Mouse (Mus musculus): ENCODE data around the gene Krt90. TPM values are rescaled to one million over a fixed set of nuclear protein-coding genes. Genes with fewer than 3 reads are reported as not detected.
"Not testable (repeated sequence)": the region's sequence is repeated elsewhere in the genome, so short reads cannot be mapped to it uniquely, and the experiment has no call there.

Krt90 gene
- polyA plus RNA-seq, 1 experiment from 2014 or later, result not detected

DNA sequence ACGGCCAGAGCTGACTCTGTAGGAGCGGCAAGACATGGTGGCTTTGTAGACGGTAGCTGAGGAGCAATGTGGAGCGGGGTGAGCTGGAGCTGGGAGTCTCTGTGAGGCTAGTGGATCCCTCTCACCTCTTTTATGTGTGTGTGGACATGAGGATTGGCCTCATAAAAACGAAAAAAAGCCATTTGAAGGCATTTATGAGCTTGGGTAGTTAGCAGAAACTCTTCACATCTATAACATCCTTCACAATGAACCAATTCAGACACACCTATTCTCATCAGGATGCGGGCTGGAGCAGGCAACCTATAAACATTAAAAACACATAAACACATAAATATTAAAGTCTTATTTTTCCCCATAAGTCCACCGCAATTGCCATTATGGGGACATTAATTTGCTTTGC is 30.0 kb downstream of the Krt90 start, which contains the start of gene Krt84:
Krt84 (minus strand) TSS at position 101 of the 400 bp plus-strand sequence.
- Histone ChIP-seq H3K27ac (no peak within 1 kb of the TSS), H3K27me3 (ENCODE audit: insufficient read depth, low read length) (no peaks in the 10 kb centered on the region), H3K4me1 (replicated peaks; ENCODE audit: insufficient read depth, low read length) (no peaks in the 10 kb centered on the region; the same call in 1 of the 2 replicates), H3K9ac (ENCODE audit: low read depth, low read length) (no peak within 1 kb of the TSS), H3K9me3 (replicated peaks; ENCODE audit: low read length) (no peaks in the 10 kb centered on the region), H3K4me2 (ENCODE audit: low read length) (no peak within 1 kb of the TSS), H3K4me3 (replicated peaks; ENCODE audit: low read depth, low read length) (no peak within 1 kb of the TSS), H3K36me3 (ENCODE audit: insufficient read depth, low read length) (no peaks in the 10 kb centered on the region)
- DNase-seq (ENCODE audit: low spot score) (no peak), ATAC-seq (replicated peaks; ENCODE audit: low FRiP score, low read depth) (no peak)
- 60% methylated on average over 7 of the region's 7 CpGs for WGBS
- no peak for TF ChIP-seq CTCF (IDR thresholded peaks at IDR 0.05; ENCODE audit: low read depth)

DNA sequence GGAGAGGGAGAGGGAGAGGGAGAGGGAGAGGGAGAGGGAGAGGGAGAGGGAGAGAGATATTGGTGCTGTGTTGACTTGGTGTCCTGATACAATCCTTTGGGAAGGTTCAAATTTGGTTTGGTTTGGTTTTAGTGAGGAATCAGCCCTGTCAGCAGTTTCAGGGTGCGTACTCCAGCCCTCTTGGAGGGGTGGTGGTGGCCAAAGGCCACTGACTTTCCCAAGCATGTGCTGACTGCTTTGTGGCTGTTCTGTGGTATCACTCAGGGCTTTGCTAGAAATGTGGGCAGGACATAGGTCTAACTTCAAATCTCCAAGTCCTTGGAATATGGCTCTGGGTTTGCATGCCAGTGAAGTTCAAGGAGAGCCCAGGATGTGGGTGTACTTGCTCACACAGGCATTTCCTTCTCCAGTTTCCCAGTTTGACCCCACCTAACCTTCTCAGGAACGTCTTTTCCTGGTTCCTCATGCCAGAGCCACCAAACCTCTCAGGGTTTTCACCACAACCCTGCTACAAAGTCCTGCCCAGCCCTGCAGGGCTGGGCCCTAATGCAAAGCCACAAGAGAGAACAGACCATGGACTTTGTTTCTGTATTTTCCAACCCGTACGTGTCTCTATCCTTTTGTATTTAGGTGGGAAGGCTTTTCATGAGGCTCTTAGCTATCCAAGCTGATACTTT is 40.1 kb downstream of the Krt90 start:
- no peak for DNase-seq (ENCODE audit: low spot score)
- H3K27ac ChIP-seq, result no peak overlapping the region
- H3K27me3 ChIP-seq (ENCODE audit: insufficient read depth, low read length), result no peaks in the 10 kb centered on the region; the same call in 1 of the 2 replicates
- no peak for TF ChIP-seq CTCF (IDR thresholded peaks at IDR 0.05; ENCODE audit: low read depth)
- WGBS, result 58% methylated on average over 4 of the region's 4 CpGs
- no peak overlapping the region for H3K9ac ChIP-seq (ENCODE audit: low read depth, low read length)
- no peak overlapping the region for H3K4me3 ChIP-seq (replicated peaks; ENCODE audit: low read depth, low read length)
- no peaks in the 10 kb centered on the region for H3K4me1 ChIP-seq (replicated peaks; ENCODE audit: insufficient read depth, low read length)
- ATAC-seq (replicated peaks; ENCODE audit: low FRiP score, low read depth), result no peak
- no peaks in the 10 kb centered on the region for H3K36me3 ChIP-seq (ENCODE audit: insufficient read depth, low read length)
- H3K4me2 ChIP-seq (ENCODE audit: low read length), result no peak overlapping the region
- no peaks in the 10 kb centered on the region for H3K9me3 ChIP-seq (replicated peaks; ENCODE audit: low read length)

DNA sequence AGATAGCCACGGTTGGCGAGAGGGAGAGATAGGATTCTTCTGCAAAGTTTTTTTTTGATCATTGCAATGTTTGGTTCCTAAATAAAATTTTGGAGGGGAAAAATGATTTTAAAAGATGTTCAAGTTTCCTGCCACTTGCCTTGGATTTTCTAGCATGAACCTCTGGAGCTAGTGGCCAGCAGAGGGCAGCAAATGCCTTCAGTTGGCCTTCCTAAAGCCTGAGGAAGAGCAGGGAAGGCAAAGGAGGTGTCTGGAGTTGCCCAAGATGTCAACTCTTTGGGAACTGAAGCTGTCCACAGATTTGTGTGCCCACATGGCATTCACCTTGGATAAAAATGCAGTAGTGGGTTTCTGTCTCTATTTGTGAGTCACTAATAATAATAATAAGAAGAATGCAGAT is 43.0 kb downstream of the Krt90 start:
- Histone ChIP-seq H3K4me1 (replicated peaks; ENCODE audit: insufficient read depth, low read length) (no peaks in the 10 kb centered on the region), H3K9ac (ENCODE audit: low read depth, low read length) (no peak overlapping the region), H3K36me3 (ENCODE audit: insufficient read depth, low read length) (no peaks in the 10 kb centered on the region), H3K4me3 (replicated peaks; ENCODE audit: low read depth, low read length) (no peak overlapping the region), H3K27ac (no peak overlapping the region), H3K4me2 (ENCODE audit: low read length) (no peak overlapping the region), H3K9me3 (replicated peaks; ENCODE audit: low read length) (no peaks in the 10 kb centered on the region), H3K27me3 (ENCODE audit: insufficient read depth, low read length) (no peaks in the 10 kb centered on the region; the same call in 1 of the 2 replicates)
- ATAC-seq (replicated peaks; ENCODE audit: low FRiP score, low read depth) (no peak), DNase-seq (ENCODE audit: low spot score) (peak; percentile 90)
- TF ChIP-seq CTCF (IDR thresholded peaks at IDR 0.05; ENCODE audit: low read depth), result peak; percentile 92
- 8% methylated on average over 2 of the region's 2 CpGs for WGBS

DNA sequence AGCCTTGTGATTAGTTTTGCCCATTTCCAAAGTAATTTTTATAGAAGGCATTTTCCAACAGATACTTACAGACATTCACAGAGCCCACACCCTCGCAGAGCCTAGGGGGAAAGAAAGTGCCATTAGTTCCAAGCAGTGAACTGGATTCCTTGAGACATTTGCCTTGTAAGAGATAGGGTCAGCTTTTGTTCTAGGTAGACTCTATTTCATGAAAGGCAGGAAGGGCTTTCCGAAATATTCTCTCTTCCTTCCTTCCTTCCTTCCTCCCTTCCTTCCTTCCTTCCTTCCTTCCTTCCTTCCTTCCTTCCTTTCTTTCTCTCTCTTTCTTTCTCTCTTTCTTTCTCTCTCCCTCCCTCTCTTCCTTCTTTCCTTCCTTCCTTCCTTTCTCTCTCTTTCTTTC is 45.6 kb downstream of the Krt90 start, which contains the start of gene Gm49425:
Gm49425 (minus strand) TSS at position 101 of the 400 bp plus-strand sequence.
- not testable (repeated sequence) for H3K36me3 ChIP-seq (ENCODE audit: insufficient read depth, low read length); H3K9me3 ChIP-seq (replicated peaks; ENCODE audit: low read length); H3K27ac ChIP-seq; ATAC-seq (replicated peaks; ENCODE audit: low FRiP score, low read depth); H3K9ac ChIP-seq (ENCODE audit: low read depth, low read length); H3K4me2 ChIP-seq (ENCODE audit: low read length); H3K27me3 ChIP-seq (ENCODE audit: insufficient read depth, low read length); DNase-seq (ENCODE audit: low spot score); H3K4me3 ChIP-seq (replicated peaks; ENCODE audit: low read depth, low read length); H3K4me1 ChIP-seq (replicated peaks; ENCODE audit: insufficient read depth, low read length)
- WGBS, result 76% methylated on average over 2 of the region's 2 CpGs

DNA sequence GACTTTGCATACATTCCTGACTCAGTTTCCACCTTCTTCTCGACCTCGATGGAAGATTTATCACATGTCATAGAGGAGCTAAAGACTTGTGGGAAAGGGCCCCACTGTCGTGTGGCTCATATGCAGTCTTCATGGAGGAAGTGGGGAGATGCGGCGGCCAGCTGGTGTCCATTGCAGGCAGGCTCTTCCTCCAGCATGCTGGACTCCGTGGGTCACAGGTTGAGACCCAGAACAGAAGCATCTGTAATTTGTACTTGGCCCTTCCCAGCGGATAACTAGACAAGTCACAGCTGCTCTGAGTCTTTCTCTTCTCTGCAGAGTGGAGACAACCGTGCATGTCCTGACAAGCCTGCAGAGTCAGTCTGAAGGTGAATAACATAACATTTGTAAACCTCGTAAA is 54.5 kb downstream of the Krt90 start:
- H3K4me2 ChIP-seq (ENCODE audit: low read length), result no peak overlapping the region
- no peak overlapping the region for H3K27ac ChIP-seq
- H3K4me3 ChIP-seq (replicated peaks; ENCODE audit: low read depth, low read length), result no peak overlapping the region
- no peaks in the 10 kb centered on the region; the same call in 1 of the 2 replicates for H3K4me1 ChIP-seq (replicated peaks; ENCODE audit: insufficient read depth, low read length)
- no peaks in the 10 kb centered on the region for H3K9me3 ChIP-seq (replicated peaks; ENCODE audit: low read length)
- no peak for TF ChIP-seq CTCF (IDR thresholded peaks at IDR 0.05; ENCODE audit: low read depth)
- H3K27me3 ChIP-seq (ENCODE audit: insufficient read depth, low read length), result no peaks in the 10 kb centered on the region
- no peak for ATAC-seq (replicated peaks; ENCODE audit: low FRiP score, low read depth)
- no peak overlapping the region for H3K9ac ChIP-seq (ENCODE audit: low read depth, low read length)
- H3K36me3 ChIP-seq (ENCODE audit: insufficient read depth, low read length), result no peaks in the 10 kb centered on the region
- 29% methylated on average over 9 of the region's 9 CpGs for WGBS
- peak; percentile 46 for DNase-seq (ENCODE audit: low spot score)

DNA sequence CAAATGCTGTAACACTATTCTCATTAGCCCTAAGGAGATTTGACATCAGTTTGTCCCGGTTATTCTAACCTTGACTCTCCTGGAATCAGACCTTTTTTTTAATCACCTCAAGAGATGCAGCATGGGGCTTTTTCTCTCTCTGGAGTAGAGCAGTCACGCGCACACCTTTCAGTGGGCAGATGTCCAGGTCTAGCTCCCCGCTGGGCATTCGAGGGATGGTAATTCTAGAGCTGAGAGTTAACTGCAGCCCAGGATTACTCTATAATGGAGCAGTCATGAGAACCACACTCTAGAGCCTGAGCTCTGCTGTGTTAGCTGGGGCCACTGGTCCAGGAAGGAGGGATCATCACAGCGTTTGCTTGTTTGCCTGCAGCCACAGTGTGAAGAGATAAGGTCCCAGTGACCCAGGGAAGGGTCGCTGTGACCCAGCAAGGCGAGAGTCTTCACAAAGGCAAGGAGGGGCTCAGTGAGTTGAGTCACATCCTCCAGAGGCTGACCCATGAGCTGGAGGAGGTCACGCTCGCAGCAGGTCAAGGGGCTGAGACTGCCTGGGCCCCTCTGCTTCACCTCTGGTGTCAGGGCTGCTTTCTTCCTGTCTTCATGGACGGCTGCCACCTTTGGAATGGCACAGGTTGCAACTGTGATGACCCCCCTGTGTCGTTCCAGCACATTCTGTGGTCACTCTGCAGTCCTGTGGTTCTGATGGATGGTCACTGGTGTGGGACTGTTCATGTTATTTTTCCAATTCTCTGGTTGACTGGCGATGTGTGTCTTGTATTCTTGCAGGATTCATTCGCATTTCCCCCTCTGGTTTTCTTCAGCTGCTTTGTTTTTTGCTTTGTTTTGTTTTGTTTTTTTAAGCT is 55.6 kb downstream of the Krt90 start:
- ATAC-seq (replicated peaks; ENCODE audit: low FRiP score, low read depth) (no peak), DNase-seq (ENCODE audit: low spot score) (peak; percentile 23)
- Histone ChIP-seq H3K9ac (ENCODE audit: low read depth, low read length) (no peak overlapping the region), H3K27me3 (ENCODE audit: insufficient read depth, low read length) (no peaks in the 10 kb centered on the region), H3K4me3 (replicated peaks; ENCODE audit: low read depth, low read length) (no peak overlapping the region), H3K36me3 (ENCODE audit: insufficient read depth, low read length) (no peaks in the 10 kb centered on the region), H3K27ac (no peak overlapping the region), H3K9me3 (replicated peaks; ENCODE audit: low read length) (no peaks in the 10 kb centered on the region), H3K4me2 (ENCODE audit: low read length) (no peak overlapping the region), H3K4me1 (replicated peaks; ENCODE audit: insufficient read depth, low read length) (no peaks in the 10 kb centered on the region; the same call in 1 of the 2 replicates)
- 23% methylated on average over 14 of the region's 14 CpGs for WGBS
- TF ChIP-seq CTCF (IDR thresholded peaks at IDR 0.05; ENCODE audit: low read depth), result no peak

Small RNAs within 50 kb of the gene (microRNA-seq; reads per million reads assigned to microRNA genes)
- gene Gm44393 (not detected), gene Gm44460 (not detected)

Other genes starting within 250 kb of the Krt90 start
- 1.9 and 2.2 TPM in 2 replicates for gene Krt80, start 192.8 kb downstream of the Krt90 start, polyA plus RNA-seq (2015; fragmentation: Nextera tagmentation; extraction: Ambion mirVana)
- 226 and 229 TPM in 2 replicates for gene Krt7, start 151.9 kb downstream of the Krt90 start, polyA plus RNA-seq (2015; fragmentation: Nextera tagmentation; extraction: Ambion mirVana)
- 0.05 TPM in 1 of 2 replicates, not detected in the other for gene Krt87, start 124.1 kb downstream of the Krt90 start, polyA plus RNA-seq (2015; fragmentation: Nextera tagmentation; extraction: Ambion mirVana)
- gene Krt88, start 115.2 kb downstream of the Krt90 start, polyA plus RNA-seq (2015; fragmentation: Nextera tagmentation; extraction: Ambion mirVana), result 0.13 TPM in 1 of 2 replicates, not detected in the other
- not detected in 2 replicates for gene Krt81, start 99.2 kb downstream of the Krt90 start, polyA plus RNA-seq (2015; fragmentation: Nextera tagmentation; extraction: Ambion mirVana)
- gene Krt86, start 89.5 kb downstream of the Krt90 start, polyA plus RNA-seq (2015; fragmentation: Nextera tagmentation; extraction: Ambion mirVana), result not detected in 2 replicates
- not detected in 2 replicates for gene Krt83, start 71.4 kb downstream of the Krt90 start, polyA plus RNA-seq (2015; fragmentation: Nextera tagmentation; extraction: Ambion mirVana)
- not detected in 2 replicates for gene Gm49425, start 45.7 kb downstream of the Krt90 start, polyA plus RNA-seq (2015; fragmentation: Nextera tagmentation; extraction: Ambion mirVana)
- gene Krt84, start 30.1 kb downstream of the Krt90 start, polyA plus RNA-seq (2015; fragmentation: Nextera tagmentation; extraction: Ambion mirVana), result not detected in 2 replicates
- gene Krt82, start 12.3 kb downstream of the Krt90 start, polyA plus RNA-seq (2015; fragmentation: Nextera tagmentation; extraction: Ambion mirVana), result not detected in 2 replicates
- 0.14 and 0.20 TPM in 2 replicates for gene Krt75, start 11.0 kb upstream of the Krt90 start, polyA plus RNA-seq (2015; fragmentation: Nextera tagmentation; extraction: Ambion mirVana)
- gene Gm5414, start 65.2 kb upstream of the Krt90 start, polyA plus RNA-seq (2015; fragmentation: Nextera tagmentation; extraction: Ambion mirVana), result not detected in 2 replicates
- gene Gm5478, start 84.4 kb upstream of the Krt90 start, polyA plus RNA-seq (2015; fragmentation: Nextera tagmentation; extraction: Ambion mirVana), result not detected in 2 replicates
- gene Krt6b, start 117.3 kb upstream of the Krt90 start, polyA plus RNA-seq (2015; fragmentation: Nextera tagmentation; extraction: Ambion mirVana), result not detected in 2 replicates
- not detected in 2 replicates for gene Krt6a, start 131.4 kb upstream of the Krt90 start, polyA plus RNA-seq (2015; fragmentation: Nextera tagmentation; extraction: Ambion mirVana)
- 0.77 and 3.0 TPM in 2 replicates for gene Krt5, start 149.9 kb upstream of the Krt90 start, polyA plus RNA-seq (2015; fragmentation: Nextera tagmentation; extraction: Ambion mirVana)
- gene Krt71, start 180.2 kb upstream of the Krt90 start, polyA plus RNA-seq (2015; fragmentation: Nextera tagmentation; extraction: Ambion mirVana), result not detected in 2 replicates
- gene Krt72, start 223.5 kb upstream of the Krt90 start, polyA plus RNA-seq (2015; fragmentation: Nextera tagmentation; extraction: Ambion mirVana), result not detected in 2 replicates
- not detected in 2 replicates for gene Krt73, start 239.4 kb upstream of the Krt90 start, polyA plus RNA-seq (2015; fragmentation: Nextera tagmentation; extraction: Ambion mirVana)